Mouse (Mus musculus) brain, embryonic 14.5 days (tissue): ENCODE measurements around the gene Stox2.

Experiments
- CTCF ChIP-seq: fragments of 200-500 bp; IDR thresholded peaks from 2 replicates; pipeline ENCODE4 v1.5.1; 2012; ENCODE audit warnings: inconsistent platforms, mild to moderate bottlenecking, moderate library complexity, borderline replicate concordance; ENCODE audit not compliant: insufficient read depth, insufficient read length; ENCODE audit errors: extremely low read depth
- POLR2A ChIP-seq: fragments of 200-500 bp; IDR thresholded peaks from 2 replicates; pipeline ENCODE4 v1.6.1; 2012; ENCODE audit warnings: mild to moderate bottlenecking, inconsistent platforms, borderline replicate concordance; ENCODE audit not compliant: poor library complexity, insufficient read depth, insufficient read length, severe bottlenecking; ENCODE audit errors: extremely low read depth

DNA sequence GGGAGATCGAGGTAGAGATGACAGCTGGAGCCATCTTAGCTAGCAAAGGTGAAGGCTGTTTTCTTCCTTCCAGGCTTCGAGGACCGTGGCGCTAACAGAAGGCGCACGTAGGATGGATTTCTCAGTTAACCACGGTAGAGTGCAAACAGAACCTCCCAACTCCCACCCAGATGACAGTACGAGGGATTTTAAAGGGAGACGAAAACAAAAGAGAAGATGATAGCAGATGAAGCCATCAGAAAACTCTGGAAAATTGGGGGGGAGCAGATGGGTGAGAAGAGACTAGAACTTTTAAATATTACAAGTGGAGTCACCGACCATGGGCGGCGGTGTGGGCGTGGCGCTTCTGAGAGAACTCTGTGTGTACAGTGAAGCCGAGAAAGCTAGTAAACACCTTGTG is 202.0 kb downstream of the Stox2 start:
- TF ChIP-seq CTCF (no peak), POLR2A (no peak)
